Mouse (Mus musculus): ENCODE data around the gene Itgb1bp1. TPM values are rescaled to one million over a fixed set of nuclear protein-coding genes. Genes with fewer than 3 reads are reported as not detected.

The Itgb1bp1 gene
- polyA plus RNA-seq, 1 experiment from 2014 or later = 48.8 TPM

DNA sequence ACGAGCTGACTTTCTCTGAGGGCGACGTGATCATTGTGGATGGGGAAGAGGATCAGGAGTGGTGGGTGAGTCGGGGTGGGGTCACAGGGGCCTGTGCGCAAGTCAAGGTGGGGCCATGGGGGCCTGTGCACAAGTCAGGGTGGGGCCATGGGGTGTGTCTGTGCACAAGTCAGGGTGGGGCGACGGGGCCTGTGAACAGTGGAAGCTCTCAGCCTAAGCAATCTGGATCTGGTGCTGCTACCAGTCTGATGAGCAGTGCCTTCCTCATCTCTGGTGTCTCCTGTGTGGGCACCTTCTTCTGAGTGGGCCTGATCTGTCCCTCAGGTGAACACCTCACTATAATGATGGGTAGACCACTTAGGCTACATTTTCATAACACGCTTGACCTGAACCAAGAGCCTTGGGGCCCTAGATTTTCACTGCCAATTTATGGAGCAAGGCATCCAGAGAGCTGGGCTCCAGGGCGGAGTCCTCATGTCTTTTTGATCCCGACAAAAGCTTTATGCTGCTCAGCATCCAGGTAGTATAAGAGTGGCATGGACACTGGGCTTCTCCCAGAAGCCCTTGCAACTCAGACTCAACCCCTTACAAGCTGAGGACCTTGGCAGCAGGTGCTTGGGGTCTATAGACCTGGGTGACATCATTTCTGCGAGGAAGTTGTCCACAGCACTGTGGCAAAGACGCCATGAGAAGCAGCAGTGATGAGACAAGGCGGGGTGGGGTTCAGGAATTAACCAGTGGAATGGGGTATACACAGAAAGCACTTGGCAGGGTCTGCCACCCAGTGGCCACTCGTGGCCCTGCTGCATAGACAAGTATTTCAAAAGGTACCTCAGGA is 19.9 kb downstream of the Itgb1bp1 start:
- Histone ChIP-seq H3K27ac (ENCODE audit: low read depth, low read length) (no peak overlapping the region), H3K36me3 (ENCODE audit: control insufficient read depth, insufficient read depth, low read length) (peaks cover 14% of the 10 kb centered on the region; the same call in 1 of the 2 replicates), H3K4me3 (ENCODE audit: low read depth, low read length) (no peak overlapping the region), H3K9ac (ENCODE audit: low read length) (no peak overlapping the region), H3K4me2 (ENCODE audit: low read depth) (no peak overlapping the region), H3K27me3 (ENCODE audit: control insufficient read depth, insufficient read depth, low read length) (no peaks in the 10 kb centered on the region), H3K4me1 (ENCODE audit: control insufficient read depth, insufficient read depth, low read length) (no peaks in the 10 kb centered on the region), H3K9me3 (ENCODE audit: control insufficient read depth, low read length) (no peaks in the 10 kb centered on the region)
- ATAC-seq (ENCODE audit: insufficient read depth, low FRiP score, low TSS enrichment) (peak; percentile 69), DNase-seq (ENCODE audit: low spot score) (peak; percentile 58)
- WGBS = 79% methylated on average over 14 of the region's 14 CpGs

DNA sequence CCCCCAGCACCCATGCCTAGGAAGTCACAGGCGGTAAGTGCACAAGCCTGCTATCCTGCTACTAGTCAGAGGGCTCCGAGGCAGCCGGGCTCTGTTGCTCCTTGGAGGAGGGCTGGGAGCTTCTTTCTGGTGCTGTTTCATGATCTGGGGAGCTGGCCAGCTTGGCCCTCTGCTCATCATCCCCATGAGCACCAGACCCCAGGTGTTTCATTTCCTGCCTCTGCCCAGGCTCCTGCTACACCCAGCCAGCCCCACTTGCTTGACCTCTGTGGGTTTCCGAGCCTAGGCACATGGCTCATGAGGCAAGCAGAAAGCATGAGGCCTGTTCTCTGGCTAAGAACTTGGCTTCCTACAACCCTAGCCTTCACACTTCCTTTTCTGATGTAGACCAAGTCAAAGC is 20.6 kb downstream of the Itgb1bp1 start:
- no peak for DNase-seq (ENCODE audit: low spot score)
- H3K4me2 ChIP-seq (ENCODE audit: low read depth) = no peak overlapping the region
- 94% methylated on average over 4 of the region's 4 CpGs for WGBS

DNA sequence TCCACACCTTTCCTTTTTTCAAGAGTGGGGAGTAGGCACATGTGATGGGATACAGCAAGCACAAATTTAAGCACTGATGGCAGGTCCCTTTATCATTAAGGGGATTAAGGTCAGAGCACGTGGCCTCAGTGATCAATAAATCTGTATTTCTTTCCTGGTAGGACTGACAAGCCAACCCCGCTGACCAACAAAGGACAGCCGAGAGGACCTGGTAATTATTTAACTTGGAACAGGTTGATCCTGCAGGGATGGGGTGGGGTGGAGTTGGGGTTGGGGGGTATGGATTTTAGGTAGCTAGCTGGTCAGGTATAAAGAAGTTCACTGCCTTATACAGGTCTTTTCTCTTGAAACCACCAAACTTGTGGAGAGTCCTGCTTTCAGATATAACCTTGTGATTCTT is 21.1 kb downstream of the Itgb1bp1 start:
- no peaks in the 10 kb centered on the region for H3K9me3 ChIP-seq (ENCODE audit: control insufficient read depth, low read length)
- H3K36me3 ChIP-seq (ENCODE audit: control insufficient read depth, insufficient read depth, low read length) = peaks cover 4% of the 10 kb centered on the region; the same call in 1 of the 2 replicates
- H3K27ac ChIP-seq (ENCODE audit: low read depth, low read length) = no peak overlapping the region
- H3K4me3 ChIP-seq (ENCODE audit: low read depth, low read length) = no peak overlapping the region
- H3K4me1 ChIP-seq (ENCODE audit: control insufficient read depth, insufficient read depth, low read length) = no peaks in the 10 kb centered on the region
- no peak overlapping the region for H3K9ac ChIP-seq (ENCODE audit: low read length)
- no peaks in the 10 kb centered on the region for H3K27me3 ChIP-seq (ENCODE audit: control insufficient read depth, insufficient read depth, low read length)
- DNase-seq (ENCODE audit: low spot score) (no peak), ATAC-seq (ENCODE audit: insufficient read depth, low FRiP score, low TSS enrichment) (no peak)
- H3K4me2 ChIP-seq (ENCODE audit: low read depth) = no peak overlapping the region
- WGBS = 81% methylated on average over 3 of the region's 3 CpGs

More for the DNA sequence above, 20.6 kb downstream of the Itgb1bp1 start:
- Histone ChIP-seq H3K9ac (ENCODE audit: low read length) (no peak overlapping the region), H3K9me3 (ENCODE audit: control insufficient read depth, low read length) (no peaks in the 10 kb centered on the region), H3K36me3 (ENCODE audit: control insufficient read depth, insufficient read depth, low read length) (peaks cover 9% of the 10 kb centered on the region; the same call in 1 of the 2 replicates), H3K4me3 (ENCODE audit: low read depth, low read length) (no peak overlapping the region), H3K4me1 (ENCODE audit: control insufficient read depth, insufficient read depth, low read length) (no peaks in the 10 kb centered on the region), H3K27ac (ENCODE audit: low read depth, low read length) (no peak overlapping the region), H3K27me3 (ENCODE audit: control insufficient read depth, insufficient read depth, low read length) (no peaks in the 10 kb centered on the region)
- no peak for ATAC-seq (ENCODE audit: insufficient read depth, low FRiP score, low TSS enrichment)

DNA sequence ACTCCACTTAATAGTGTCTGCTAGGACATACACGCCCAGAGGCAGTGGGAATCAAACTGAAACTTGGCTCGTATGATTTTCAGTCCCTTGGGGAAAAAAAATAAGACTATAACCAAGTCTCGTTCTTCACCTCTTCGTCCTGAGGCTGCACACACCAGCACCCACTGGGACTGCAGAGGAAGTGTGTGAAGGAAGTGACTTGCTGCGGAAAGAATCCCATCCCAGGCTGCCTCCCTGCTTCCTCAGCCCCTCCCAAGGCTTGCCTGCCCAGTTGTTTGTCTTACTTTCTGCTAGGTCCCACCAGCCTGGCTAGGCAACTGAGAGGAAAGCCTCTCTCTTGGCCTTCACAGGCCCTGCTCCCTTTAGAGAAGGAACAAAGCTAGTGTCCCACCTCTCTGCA is 21.8 kb downstream of the Itgb1bp1 start:
- Histone ChIP-seq H3K4me3 (ENCODE audit: low read depth, low read length) (no peak overlapping the region), H3K27ac (ENCODE audit: low read depth, low read length) (no peak overlapping the region), H3K36me3 (ENCODE audit: control insufficient read depth, insufficient read depth, low read length) (peaks cover 4% of the 10 kb centered on the region; the same call in 1 of the 2 replicates), H3K4me2 (ENCODE audit: low read depth) (no peak overlapping the region), H3K27me3 (ENCODE audit: control insufficient read depth, insufficient read depth, low read length) (no peaks in the 10 kb centered on the region), H3K4me1 (ENCODE audit: control insufficient read depth, insufficient read depth, low read length) (no peaks in the 10 kb centered on the region), H3K9ac (ENCODE audit: low read length) (no peak overlapping the region), H3K9me3 (ENCODE audit: control insufficient read depth, low read length) (no peaks in the 10 kb centered on the region)
- ATAC-seq (ENCODE audit: insufficient read depth, low FRiP score, low TSS enrichment) (no peak), DNase-seq (ENCODE audit: low spot score) (no peak)
- 84% methylated on average over 5 of the region's 5 CpGs for WGBS

DNA sequence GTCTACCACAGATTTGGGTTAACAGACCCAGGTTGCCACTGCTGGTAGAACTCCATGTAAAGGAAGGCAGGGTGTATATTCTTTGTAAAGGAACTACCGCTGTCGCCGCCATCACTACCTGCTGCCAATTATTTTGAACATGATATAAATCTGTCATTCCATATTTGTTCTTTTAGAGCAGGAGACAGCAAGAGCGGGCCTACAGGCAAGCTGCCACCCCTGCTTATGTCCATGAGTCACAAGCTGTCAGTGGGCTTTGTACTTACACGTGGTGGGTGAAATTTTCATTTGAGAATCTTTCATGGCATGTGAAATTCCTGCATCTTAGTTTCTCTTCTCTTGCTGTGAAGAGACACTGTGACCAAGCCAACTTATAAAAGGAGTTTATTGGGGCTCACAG is 22.8 kb downstream of the Itgb1bp1 start:
- no peaks in the 10 kb centered on the region for H3K4me1 ChIP-seq (ENCODE audit: control insufficient read depth, insufficient read depth, low read length)
- peaks cover 7% of the 10 kb centered on the region for H3K36me3 ChIP-seq (ENCODE audit: control insufficient read depth, insufficient read depth, low read length)
- no peaks in the 10 kb centered on the region for H3K27me3 ChIP-seq (ENCODE audit: control insufficient read depth, insufficient read depth, low read length)
- H3K9me3 ChIP-seq (ENCODE audit: control insufficient read depth, low read length) = no peaks in the 10 kb centered on the region
- no peak overlapping the region for H3K27ac ChIP-seq (ENCODE audit: low read depth, low read length)
- 94% methylated on average over 5 of the region's 5 CpGs for WGBS
- H3K9ac ChIP-seq (ENCODE audit: low read length) = no peak overlapping the region
- ATAC-seq (ENCODE audit: insufficient read depth, low FRiP score, low TSS enrichment) (no peak), DNase-seq (ENCODE audit: low spot score) (no peak)
- H3K4me3 ChIP-seq (ENCODE audit: low read depth, low read length) = no peak overlapping the region
- no peak overlapping the region for H3K4me2 ChIP-seq (ENCODE audit: low read depth)

DNA sequence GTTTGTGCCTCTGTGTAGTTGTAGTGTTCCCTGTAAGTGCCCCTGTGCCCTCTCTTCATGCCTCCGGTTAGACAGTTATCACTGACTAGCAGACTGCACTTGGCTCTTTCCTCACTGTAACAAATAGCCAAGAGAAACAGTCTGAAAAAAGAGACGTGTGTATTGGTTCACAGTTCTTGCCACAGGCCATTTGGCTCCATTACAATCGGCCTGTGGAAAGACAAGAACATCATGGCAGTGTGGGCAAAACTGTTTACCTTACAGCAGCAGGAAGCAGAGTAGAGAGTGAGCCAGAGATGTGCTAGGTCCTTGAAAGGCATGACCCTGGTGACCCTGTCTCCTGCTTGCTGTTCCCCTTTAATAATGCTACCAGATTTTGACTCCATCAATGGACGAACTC is 24.6 kb downstream of the Itgb1bp1 start:
- H3K36me3 ChIP-seq (ENCODE audit: control insufficient read depth, insufficient read depth, low read length) = peaks cover 9% of the 10 kb centered on the region
- no peak overlapping the region for H3K9ac ChIP-seq (ENCODE audit: low read length)
- DNase-seq (ENCODE audit: low spot score) = no peak
- H3K27me3 ChIP-seq (ENCODE audit: control insufficient read depth, insufficient read depth, low read length) = no peaks in the 10 kb centered on the region
- no peak overlapping the region for H3K4me2 ChIP-seq (ENCODE audit: low read depth)
- H3K9me3 ChIP-seq (ENCODE audit: control insufficient read depth, low read length) = no peaks in the 10 kb centered on the region
- ATAC-seq (ENCODE audit: insufficient read depth, low FRiP score, low TSS enrichment) = no peak
- no peak overlapping the region for H3K27ac ChIP-seq (ENCODE audit: low read depth, low read length)
- no peak overlapping the region for H3K4me3 ChIP-seq (ENCODE audit: low read depth, low read length)
- no peaks in the 10 kb centered on the region for H3K4me1 ChIP-seq (ENCODE audit: control insufficient read depth, insufficient read depth, low read length)
- 85% methylated on average over 4 of the region's 4 CpGs for WGBS

DNA sequence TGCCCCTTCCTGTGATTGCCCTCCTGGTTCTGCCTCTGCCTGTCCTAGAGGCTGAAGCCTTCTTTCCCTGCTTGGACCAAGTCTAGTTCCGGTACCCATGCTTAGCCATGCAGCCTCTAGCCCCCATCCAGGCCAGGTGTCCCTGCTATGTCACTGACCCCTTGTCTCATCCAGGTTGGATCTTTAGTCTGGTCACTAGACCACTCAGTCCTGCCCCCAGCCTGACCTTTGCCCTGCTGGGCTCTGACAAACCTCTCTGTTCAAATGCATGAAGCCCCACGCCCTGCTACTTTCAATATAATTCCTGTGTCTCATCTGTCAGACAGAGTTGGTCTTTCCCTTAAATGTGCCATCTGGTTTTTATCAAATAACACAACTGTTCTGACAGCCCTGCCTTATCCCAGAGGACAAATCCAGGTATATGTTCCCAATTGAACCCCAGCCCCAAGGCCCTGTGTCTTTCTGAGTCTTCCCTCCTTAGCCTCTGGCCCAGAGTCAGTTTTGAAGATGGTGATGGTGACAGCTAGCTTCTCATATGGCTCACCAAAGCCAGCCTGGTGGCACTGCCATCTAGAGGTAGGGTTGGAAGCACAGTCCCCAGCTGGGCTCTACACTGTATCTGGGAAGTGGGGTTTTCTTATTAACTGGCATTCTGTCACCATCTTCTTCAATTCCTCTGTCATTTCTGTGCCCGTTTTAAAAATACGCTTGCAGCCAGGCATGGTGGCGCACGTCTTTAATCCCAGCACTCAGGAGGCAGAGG is 25.4 kb downstream of the Itgb1bp1 start:
- H3K36me3 ChIP-seq (ENCODE audit: control insufficient read depth, insufficient read depth, low read length) = peaks cover 5% of the 10 kb centered on the region
- ATAC-seq (ENCODE audit: insufficient read depth, low FRiP score, low TSS enrichment) (no peak), DNase-seq (ENCODE audit: low spot score) (no peak)
- H3K9ac ChIP-seq (ENCODE audit: low read length) = no peak overlapping the region
- H3K4me2 ChIP-seq (ENCODE audit: low read depth) = no peak overlapping the region
- WGBS = 95% methylated on average over 6 of the region's 6 CpGs
- H3K4me3 ChIP-seq (ENCODE audit: low read depth, low read length) = no peak overlapping the region
- H3K27me3 ChIP-seq (ENCODE audit: control insufficient read depth, insufficient read depth, low read length) = no peaks in the 10 kb centered on the region
- H3K4me1 ChIP-seq (ENCODE audit: control insufficient read depth, insufficient read depth, low read length) = no peaks in the 10 kb centered on the region
- H3K9me3 ChIP-seq (ENCODE audit: control insufficient read depth, low read length) = no peaks in the 10 kb centered on the region
- no peak overlapping the region for H3K27ac ChIP-seq (ENCODE audit: low read depth, low read length)

DNA sequence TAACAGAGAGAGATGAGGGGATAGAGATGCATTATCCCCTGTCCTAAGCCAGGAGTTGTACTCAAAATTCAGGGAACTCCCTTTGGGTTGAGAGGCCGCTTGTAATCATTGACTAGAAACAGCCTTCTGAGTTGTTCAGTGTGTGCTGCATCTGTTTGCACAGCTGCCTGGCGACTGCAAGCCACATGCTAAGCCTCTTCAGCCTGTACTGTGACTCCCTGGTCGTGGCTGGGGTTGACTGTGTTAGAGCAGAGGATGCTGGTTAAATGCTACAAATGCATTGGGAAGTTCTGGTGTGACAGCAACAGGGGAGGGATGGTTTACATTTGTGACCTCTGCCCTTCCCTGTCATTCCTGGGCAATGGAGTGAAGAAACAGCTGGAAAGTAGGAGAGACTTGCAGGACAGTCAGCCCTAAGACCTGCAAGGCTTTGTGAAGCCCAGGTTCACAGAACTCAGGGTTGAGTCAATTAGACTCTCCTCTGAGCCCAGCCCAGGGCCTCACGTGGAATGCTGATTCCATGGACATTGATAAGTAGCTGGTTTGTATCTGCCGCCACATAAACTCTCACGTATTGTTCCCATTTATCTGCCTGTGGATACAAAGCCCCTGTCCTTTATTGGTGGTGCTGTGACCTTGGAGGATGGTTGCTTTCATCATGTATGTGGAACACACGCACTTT is 38.2 kb downstream of the Itgb1bp1 start:
- Histone ChIP-seq H3K27ac (ENCODE audit: low read depth, low read length) (no peak overlapping the region), H3K4me3 (ENCODE audit: low read depth, low read length) (no peak overlapping the region), H3K4me1 (ENCODE audit: control insufficient read depth, insufficient read depth, low read length) (no peaks in the 10 kb centered on the region), H3K9ac (ENCODE audit: low read length) (no peak overlapping the region), H3K4me2 (ENCODE audit: low read depth) (no peak overlapping the region), H3K9me3 (ENCODE audit: control insufficient read depth, low read length) (no peaks in the 10 kb centered on the region), H3K27me3 (ENCODE audit: control insufficient read depth, insufficient read depth, low read length) (no peaks in the 10 kb centered on the region), H3K36me3 (ENCODE audit: control insufficient read depth, insufficient read depth, low read length) (peaks cover 23% of the 10 kb centered on the region)
- DNase-seq (ENCODE audit: low spot score) (no peak), ATAC-seq (ENCODE audit: insufficient read depth, low FRiP score, low TSS enrichment) (no peak)
- WGBS = 74% methylated on average over 7 of the region's 7 CpGs
